Mouse (Mus musculus) c-Kit-negative CD71-positive TER-119-positive erythroid progenitor cells, embryonic 14.5 days (primary cell): ENCODE measurements at regions not wholly inside any gene's neighbourhood (a gene's known extent, or its start where the extent isn't known, plus 50 kb on each side); places are given as distances from the start of the nearest gene placed in this dataset.
"Not testable (repeated sequence)": the region's sequence is repeated elsewhere in the genome, so short reads cannot be mapped to it uniquely, and the experiment has no call there.

Source experiments
- DNase-seq: peaks from one replicate; pipeline ENCODE4 v3.0.0-alpha.2; 2013; ENCODE audit warnings: low read depth, low spot score

DNA sequence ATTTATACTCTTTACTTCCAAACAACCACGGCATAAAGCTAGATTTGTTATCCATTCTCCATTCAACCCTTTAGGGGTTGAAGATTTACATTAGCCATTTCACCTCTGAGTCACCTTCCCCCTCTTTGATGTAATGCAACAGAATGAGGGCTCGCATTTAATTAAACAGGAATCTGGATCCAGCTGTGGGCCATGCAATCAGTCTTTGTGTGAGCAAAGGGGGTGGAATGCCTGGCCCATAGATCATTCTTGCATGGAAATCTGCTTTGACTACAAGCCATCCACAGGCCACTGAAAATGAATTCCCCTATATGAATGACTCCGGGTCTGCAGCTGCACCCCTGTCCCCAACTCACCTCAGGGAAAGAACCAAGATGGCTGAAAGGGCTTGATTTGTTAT, 574.4 kb downstream of the Cypt12 start:
- DNase-seq = no peak

DNA sequence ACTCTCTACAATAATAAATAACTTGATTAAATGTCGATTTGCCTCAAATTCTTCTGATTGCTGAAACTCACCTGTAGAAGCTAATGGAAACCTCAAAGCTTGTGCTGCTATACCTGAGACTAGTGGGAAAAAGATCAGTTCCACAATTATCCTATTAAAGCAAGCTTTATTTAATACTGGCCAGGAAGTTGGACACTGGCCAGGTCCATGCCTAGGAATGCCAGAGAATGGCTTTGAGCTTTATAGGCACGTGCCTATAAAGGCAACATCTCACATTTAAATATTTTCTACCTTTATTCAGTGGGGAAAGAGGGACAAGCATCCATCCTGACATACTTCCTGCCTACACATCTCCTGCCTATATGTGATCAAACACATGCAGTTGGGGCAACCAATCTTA, 575.8 kb downstream of the Cypt12 start:
- no peak for DNase-seq

DNA sequence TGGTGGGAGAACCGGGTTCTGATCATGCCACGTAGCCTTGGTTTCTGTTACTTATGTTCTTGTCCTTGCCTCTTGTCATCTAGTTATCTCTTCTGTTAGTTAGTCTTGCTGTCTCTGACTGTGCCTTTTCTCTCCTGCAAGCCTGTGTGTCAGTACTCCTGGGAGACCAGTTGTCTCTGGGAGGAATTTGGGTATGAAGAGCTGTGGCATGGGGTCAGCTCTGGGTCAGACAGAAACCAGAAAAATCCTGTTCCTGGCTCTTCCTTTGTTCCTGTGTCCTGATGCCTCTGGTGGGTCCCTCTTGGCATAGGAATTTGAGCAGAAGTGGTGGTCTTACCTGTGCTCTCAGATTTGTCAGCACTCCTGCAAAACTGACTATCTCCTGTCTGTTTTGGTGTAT, 609.0 kb downstream of the Cypt12 start:
- DNase-seq = no peak

DNA sequence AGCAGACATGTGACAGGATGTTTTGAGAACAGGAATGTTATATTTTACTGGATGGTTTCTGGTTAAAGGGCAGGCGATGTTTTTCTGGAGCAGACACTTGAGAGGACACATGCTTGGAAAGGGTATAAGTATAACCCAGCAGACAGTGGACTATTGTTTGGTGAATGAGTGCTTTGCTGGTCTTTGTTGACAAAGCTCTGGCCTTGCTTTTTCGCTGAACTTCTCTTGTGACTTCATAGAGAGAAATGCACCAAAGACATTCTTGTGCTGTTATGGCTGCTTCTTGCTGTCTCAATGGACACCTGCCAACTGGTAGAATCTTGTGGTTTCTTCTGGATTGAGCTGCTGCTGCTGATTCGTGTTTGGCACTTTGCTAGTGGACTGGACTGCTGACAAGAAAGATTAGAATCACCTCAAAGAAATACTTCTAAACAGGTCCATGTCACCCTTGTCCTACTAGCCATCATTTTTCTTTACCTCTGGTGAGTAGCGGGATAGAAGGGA, 612.1 kb downstream of the Cypt12 start:
- DNase-seq = no peak

DNA sequence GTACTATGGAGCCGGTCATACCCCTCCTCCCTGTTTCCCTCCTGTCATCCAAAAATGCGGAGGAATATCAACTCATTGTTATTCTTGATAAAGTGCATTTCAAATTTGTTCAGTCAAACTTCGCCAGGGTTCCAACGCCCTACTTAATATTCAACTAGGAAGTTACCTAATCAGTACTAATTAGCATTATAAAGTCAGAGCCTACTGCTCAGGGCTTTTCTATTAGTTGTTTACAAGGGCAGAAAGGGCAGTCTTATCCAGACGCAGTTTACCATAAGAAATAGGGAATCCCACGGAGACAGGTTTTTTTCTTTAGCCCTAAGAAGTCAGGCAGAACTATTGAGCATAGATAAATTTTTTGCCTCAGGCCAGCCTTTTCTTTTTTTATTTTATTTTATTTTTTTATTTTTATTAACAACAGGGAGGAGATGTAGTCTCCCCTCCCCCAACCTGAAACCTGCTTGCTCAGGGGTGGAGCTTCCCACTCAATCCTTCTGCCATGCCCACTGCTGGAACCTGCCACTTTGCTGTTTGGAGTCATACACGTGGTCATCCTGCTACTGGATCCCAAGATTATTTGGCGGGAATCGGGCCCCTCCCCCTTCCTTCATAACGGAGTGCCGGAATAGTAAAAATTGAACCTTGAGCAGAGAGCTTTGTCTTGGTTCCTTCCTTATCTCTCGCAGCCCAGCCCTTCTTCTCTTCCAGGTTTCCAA, 632.9 kb downstream of the Cypt12 start:
- not testable (repeated sequence) for DNase-seq

DNA sequence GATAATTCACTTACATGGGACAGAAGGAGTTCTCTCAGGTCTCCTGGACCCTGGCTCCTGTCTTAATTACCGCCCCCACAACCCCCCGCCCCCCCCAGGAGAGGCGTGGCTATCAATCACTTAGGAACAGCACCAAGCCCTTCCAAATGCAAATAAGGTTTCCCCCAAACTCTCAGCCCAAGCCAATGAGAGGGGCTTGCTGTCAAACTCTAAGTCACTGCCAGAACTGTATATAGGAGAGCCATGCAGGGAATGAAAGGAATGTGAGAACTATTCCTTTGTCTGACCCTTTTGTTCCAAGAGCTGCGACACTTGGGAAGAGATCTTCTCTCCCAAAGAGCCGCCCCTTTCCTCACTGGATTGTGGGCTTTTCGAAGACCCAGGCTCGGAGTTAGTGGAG, 672.4 kb downstream of the Cypt12 start:
- no peak for DNase-seq

DNA sequence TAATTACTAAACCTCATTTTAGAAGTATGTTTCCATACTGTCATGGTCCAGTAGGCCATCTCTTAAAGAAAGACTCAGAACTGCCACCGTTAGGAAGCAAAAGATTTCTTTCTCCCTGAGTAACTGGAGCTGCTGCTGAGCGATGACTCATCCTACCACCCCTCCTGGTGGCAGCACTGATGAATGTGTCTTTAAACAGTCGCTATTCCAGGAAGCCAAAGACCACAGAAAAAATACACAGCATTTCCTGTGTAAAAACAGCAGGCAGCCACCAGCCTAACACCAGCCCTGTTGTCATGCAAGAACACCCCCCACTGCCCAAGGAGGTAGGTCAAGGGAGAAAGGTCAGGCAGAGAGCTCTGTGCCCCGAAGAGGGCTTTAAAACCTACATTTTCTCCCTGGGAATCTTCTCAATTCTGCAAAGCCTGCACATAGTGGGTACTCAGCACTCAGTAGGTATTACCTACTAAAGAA, 675.7 kb downstream of the Cypt12 start:
- DNase-seq = no peak

DNA sequence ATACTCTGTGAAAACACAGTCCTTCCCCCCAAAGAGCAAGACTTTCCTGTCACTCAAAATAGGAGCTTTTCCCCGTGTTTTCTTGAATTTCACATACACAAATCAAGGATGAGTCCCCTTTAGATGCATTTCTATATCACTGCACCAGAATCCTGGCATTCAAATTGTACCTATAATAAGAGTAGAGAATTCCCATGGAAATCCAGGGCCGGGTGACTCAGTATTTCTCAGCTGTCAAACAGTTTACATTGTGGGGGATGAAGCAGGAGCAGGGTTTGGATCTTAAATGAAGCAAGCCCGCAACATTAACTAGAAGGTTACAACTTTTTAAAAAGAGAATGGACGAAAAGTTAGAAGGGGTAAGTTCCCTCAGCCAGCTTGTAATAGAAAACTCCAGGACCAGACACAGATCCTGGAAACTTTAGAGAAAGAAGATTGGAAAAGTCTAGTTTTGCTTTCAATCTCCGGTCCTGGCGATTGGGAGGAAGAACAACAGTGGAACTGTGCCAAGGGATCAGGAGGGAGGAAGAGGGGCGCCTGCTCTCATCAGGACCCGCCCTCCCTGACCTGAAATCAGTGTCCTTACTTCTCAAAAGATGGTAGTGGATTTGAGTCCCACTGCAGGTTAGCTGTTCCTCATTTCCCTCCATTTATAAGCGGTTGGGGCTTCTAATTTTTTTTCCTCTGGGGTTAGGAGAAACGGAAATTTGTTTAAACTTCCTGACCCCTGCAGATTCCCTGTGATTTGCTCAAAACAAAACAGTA, 676.4 kb downstream of the Cypt12 start:
- DNase-seq = no peak

DNA sequence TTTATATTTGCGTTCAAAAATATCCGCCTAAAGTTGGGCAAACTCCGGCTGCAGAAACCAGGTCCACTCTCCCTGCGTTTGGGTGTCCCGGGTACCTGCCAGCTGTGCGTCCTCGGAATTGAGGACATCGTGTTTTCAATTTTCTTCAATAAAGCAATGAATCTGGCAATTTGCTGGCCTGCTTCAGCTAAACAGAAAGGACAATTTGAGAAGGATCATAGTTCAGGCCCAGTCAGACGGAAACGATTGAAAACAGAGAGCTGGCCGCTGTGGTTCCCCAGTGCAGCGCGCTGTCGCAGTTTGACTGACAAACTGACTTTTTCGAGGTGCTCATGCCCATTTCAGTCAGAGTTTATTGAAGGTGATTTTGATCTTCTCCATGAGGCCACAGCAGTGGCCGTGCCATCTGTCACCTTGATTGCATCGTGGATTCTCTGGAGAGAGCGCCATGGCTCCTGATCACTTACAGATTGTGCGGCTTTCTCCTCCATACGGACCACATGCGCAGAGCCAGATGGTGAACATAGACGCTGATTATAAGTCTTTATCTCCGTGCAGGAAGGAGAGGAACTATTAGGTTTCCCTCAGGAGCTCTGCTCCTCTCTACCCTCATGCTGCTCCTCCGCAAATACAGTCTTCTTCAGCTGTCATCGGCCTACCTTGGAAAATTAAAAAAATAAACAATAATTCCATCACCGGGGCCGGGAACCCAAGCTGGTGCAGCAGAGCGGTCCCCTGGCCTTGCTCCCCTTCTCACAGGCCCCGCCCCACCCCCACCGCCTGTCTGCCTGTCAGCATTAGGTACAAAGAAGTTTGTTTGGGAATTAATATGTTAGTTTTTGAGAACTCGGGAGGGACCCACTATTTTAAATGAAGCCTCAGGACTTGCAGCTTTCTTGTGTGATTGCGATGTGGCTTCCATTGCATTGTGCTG, 677.5 kb downstream of the Cypt12 start:
- DNase-seq = no peak

DNA sequence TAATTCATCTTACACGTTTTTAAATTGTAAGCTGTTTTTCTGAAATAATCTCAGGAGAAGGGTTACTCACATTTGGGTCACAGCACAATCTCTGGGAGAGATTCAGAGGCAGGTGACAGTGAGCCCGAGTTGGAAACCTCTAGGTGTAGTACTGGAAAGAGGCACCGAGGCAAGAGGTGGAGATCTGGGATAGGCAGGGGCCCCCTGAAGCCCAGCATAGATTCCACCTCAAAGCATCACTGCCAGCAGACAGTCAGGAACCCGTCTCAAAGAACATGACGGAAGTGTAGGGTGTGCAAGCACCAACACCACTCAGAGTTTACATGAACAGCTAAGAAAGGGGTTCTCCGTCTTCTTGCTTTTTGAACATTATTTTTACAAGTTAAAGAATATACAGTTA, 678.2 kb downstream of the Cypt12 start:
- no peak for DNase-seq

DNA sequence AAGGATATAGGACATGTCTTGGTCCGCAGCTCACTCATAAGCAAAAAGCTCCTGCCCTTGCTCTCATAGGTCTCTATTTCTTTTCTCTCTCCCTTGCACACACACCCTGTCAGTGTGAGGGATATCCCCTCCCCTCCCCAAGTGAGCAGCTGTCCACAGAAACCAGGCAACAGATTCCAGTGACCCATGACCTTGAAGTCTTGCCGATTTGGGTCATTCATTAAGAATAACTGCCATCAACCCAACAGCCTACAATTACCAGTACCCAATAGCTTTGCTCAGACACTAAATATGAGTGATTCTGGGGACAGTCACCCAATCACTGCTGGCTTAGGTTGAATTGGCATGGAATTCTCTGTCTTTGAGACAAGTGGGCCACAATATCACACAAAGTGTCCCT, 678.6 kb downstream of the Cypt12 start:
- DNase-seq = no peak

DNA sequence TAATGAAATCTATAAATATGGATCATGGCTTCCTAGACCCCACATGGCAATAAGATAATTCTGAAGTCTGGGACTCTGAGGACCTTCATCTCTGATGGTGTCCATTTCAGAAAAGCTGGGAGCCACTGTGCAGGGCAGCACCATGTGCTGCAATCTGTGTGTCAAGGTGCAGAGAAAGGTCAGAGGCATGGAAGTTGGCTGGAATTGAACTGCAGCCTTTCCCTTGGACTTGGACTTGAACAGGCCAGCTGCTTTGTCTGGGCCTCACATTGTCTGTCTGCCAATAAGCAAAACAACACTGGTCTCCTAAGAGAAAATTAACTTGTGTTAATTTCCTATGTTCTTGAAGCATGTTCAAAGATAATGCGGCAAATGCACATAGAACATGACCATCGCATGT, 681.0 kb downstream of the Cypt12 start:
- no peak for DNase-seq

DNA sequence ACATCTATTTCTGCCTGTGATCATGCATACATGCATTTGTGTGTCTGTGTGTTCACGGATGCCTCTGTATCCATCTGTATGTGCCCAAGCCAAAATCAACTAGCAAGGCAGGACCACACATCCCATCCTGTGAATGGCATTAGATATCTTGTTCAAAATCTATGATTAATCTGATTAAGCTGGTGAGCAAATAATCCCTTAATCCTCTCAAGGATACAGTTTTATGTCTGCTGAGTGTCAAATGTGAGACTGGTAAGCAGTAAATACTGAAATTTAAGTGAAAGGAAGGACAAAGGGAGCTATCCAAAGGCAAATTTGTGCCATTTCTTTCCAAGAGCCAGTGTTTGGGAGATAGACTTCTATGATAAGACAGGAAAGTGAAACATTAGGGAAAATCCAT, 683.4 kb downstream of the Cypt12 start:
- no peak for DNase-seq

DNA sequence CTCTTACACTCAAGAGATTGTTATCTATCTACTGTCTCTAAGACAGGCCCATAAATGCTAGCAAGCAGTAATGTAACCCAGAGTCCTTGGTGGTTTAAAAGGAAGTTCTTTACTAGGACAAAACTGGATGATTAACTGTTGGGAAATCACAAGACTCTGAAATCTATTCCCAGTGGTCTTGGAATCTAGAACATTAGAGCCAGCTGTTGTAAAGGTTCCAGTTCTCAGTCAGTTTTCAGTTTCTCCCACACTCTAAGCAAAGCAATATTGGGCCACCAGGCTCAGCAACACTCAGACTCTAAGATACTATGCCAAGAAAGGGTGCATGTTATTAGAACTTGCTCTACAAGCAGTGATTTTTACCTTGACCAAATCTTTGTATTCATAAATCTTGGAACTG, 686.6 kb downstream of the Cypt12 start:
- DNase-seq = no peak

DNA sequence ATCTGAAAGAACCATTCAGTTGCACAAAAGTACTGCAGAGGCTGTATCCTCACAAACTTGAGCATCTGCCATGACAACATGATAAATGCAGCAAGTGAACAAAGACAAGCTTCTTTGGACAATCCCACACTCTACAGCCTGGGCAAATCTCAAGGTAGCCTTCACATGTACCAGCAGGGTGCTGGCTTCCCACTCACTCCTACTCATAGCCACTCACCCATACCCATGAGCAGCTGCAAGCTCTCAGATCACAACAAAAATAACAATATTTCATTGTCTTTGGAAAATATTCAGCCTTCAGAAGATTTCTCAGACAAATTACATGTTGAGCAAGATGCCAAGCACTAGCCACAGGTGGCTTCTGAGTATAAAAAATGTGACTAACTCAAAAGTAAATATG, 689.3 kb downstream of the Cypt12 start:
- no peak for DNase-seq

DNA sequence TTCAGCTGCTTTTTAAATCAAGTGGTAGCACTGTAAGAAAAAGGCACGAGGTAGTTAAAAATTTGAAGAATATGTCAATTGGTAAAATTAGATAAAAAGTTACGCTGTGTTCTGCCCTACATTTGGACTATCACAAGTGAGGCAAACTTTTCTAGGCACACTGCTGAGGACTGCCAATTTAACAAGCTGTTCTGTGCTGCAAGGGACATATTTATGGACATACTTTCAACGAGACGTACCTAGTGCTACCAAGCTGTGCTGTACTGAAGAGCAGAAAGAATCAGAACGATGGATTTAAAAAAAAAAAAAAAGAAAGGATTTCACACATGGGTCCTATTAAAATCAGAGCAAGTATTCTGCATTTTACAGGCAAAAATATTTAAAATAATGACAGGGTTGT, 692.1 kb downstream of the Cypt12 start:
- no peak for DNase-seq

DNA sequence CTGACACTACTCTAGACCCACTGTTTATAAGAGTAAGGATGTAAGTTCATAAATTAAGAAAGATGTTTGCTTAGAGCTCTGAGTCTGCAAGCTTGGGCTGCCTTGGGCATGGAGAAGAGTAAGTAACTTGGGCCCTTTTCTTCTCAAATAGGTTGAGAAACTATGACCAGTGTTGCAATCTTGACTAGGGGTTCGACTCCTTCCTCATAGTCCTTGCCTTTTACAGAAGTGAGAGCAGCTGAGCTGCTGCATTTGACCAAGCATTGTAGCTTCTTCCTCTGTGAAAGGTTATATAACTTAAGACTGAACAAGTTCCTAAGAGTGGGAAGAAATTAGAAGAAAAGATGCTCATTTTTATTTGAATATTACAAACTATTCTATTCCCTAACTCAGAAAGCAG, 693.5 kb downstream of the Cypt12 start:
- DNase-seq = no peak

DNA sequence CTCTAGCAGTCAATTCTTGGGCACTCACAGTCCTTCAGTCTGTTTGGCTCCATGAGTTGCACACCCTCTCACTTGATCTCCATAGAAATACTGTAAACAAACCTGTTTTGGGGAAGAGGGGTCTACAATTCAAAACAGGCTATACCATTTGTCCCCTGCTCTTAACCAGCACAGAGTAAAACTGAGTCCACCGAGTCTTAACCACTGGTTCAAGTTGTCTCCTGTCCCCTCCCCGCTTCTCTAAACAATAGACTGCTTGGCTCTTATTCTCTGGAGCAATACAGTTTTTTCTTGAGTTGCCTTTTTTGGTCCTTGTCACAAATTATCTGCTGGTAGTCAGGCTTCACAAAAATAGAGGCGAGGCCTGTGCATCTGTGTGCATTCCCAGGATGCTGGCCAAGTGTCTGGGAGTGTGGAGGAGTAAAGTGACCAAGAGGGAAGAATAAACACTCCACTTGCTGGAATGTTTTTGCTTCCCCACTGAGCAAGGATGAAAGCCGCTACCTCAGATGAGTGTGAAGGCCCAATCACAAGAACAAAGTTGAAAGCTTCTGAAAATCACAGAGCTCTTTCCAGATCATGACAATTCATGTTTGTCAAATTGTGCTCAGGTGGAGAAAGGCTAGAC, 695.3 kb downstream of the Cypt12 start:
- no peak for DNase-seq

DNA sequence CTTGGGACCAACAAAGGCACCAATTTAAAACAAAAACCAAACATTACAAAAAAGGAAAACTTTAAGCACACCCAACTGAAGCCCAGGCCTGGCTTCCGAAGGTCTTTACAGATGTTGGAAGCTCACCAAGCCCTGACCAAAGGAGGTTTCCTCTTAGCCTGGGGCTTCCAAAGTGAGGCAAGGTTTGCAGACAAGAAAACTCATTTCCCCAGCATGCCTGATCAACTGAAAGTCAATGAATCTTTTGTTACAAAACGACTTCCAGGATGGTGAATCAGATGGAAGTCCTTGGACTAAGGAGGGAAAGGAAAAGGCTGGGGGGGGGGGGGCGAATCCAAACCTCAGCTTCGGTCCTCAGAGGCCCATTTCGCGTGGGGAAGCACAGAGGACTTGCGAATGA, 697.3 kb downstream of the Cypt12 start:
- no peak for DNase-seq

DNA sequence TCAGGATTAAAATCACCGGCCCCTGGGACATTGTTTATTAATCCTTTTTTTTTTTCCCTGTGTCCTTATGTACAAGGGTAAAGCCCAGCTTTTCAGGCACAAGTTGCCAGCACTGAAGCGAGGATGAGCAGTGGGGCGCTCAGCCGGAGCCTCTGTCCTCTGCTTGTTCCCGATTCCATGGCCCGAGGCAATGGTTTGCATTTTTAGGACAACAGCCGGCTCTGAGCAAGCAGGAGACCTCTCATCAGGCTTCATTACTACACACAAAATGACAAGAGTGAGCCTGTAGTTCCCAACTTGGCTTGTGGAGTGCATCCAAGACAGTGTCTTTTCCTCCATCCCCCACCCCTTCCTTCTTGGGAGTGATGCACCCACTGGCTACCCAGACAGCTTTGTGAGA, 697.7 kb downstream of the Cypt12 start:
- no peak for DNase-seq

DNA sequence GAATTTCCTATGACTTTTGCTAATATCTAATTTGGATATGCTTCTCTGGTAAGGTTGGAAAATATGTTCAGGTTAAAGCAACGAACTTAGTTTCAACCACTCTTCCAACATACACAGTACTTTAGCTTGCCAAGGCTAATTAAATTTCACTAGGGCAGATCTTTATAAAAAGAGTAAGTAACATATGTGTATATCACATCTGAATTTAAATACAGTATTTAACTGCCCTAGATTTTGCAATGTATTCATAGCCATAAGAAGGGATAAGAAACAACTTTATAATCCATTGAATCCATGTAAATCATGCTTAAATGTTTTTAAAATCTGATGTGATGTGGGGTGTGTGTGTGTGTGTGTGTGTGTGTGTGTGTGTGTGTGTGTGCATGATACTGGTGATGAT, 705.3 kb downstream of the Cypt12 start:
- no peak for DNase-seq

DNA sequence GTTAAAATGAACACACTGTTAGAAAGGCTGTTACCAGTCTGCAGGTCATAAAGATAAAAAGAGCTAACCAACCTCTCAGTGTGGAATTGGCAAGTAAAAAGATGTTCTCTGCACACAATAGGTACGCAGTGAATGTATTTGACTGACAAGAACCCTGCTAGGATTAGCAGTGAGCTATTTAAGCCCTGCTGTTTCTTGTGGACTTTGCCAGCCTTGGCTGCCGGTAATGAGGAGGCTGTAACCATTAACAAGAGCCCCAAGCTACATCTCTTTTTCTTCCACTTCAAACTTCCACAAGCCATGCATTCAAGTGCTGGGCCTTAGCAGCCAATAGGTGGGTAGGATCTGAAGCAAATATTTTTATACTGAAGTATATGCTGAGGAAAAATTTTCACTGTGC, 717.5 kb downstream of the Cypt12 start:
- DNase-seq = no peak
